Mouse (Mus musculus) mature B cell (primary cell): ENCODE results near the gene Zdhhc12.

Experiments used
- in situ Hi-C: fragments of 300-500 bp; cut with MboI; formaldehyde crosslinking; loops from 2 replicates; pipeline ENCODE4 v1.14.3; 2019

The Zdhhc12 gene

GRCm38 (mm10) chr2:30100214-30100613, 6.8 kb upstream of the Zdhhc12 start:
- in situ Hi-C loops = no loop called here

- in situ Hi-C loops = loop anchor here (5.0 kb wide), 1 partner anchor 49 kb away; the partner anchor contains the start of gene Wdr34
Measured at GRCm38 (mm10) chr2:30095882-30096527, 2.6 kb upstream of the Zdhhc12 start.

- in situ Hi-C loops = no loop called here
Measured at GRCm38 (mm10) chr2:30094208-30094588, 750 bp upstream of the Zdhhc12 start.

- in situ Hi-C loops = no loop called here
Measured at GRCm38 (mm10) chr2:30092280-30092918, 1.0 kb downstream of the Zdhhc12 start.

GRCm38 (mm10) chr2:30091521-30091920, 1.9 kb downstream of the Zdhhc12 start:
- in situ Hi-C loops = no loop called here

GRCm38 (mm10) chr2:30087310-30087709, 6.1 kb downstream of the Zdhhc12 start:
- in situ Hi-C loops = no loop called here

GRCm38 (mm10) chr2:30084632-30085031, 8.8 kb downstream of the Zdhhc12 start:
- in situ Hi-C loops = no loop called here

GRCm38 (mm10) chr2:30084113-30084512, 9.3 kb downstream of the Zdhhc12 start:
- in situ Hi-C loops = no loop called here

GRCm38 (mm10) chr2:30080181-30080800, 13.2 kb downstream of the Zdhhc12 start:
- in situ Hi-C loops = no loop called here

GRCm38 (mm10) chr2:30078760-30079159, 14.7 kb downstream of the Zdhhc12 start:
- in situ Hi-C loops = no loop called here

- in situ Hi-C loops = no loop called here
Measured at GRCm38 (mm10) chr2:30078349-30078712, 15.1 kb downstream of the Zdhhc12 start.

GRCm38 (mm10) chr2:30077502-30078348, 15.7 kb downstream of the Zdhhc12 start, which contains the start of gene Pkn3:
Pkn3 (plus strand) TSS chr2:30077684.
- in situ Hi-C loops = no loop called here

GRCm38 (mm10) chr2:30076959-30077358, 16.5 kb downstream of the Zdhhc12 start:
- in situ Hi-C loops = no loop called here

GRCm38 (mm10) chr2:30076439-30076838, 17.0 kb downstream of the Zdhhc12 start:
- in situ Hi-C loops = no loop called here

GRCm38 (mm10) chr2:30075625-30076024, 17.8 kb downstream of the Zdhhc12 start:
- in situ Hi-C loops = no loop called here

GRCm38 (mm10) chr2:30073285-30073684, 20.2 kb downstream of the Zdhhc12 start:
- in situ Hi-C loops = no loop called here

GRCm38 (mm10) chr2:30072875-30073274, 20.6 kb downstream of the Zdhhc12 start:
- in situ Hi-C loops = no loop called here

GRCm38 (mm10) chr2:30067962-30068361, 25.5 kb downstream of the Zdhhc12 start:
- in situ Hi-C loops = no loop called here

GRCm38 (mm10) chr2:30067031-30067888, 26.2 kb downstream of the Zdhhc12 start:
- in situ Hi-C loops = no loop called here

GRCm38 (mm10) chr2:30066046-30066901, 27.2 kb downstream of the Zdhhc12 start:
- in situ Hi-C loops = no loop called here
